Mouse (Mus musculus) R1 (cell line): ENCODE results near the gene Wwc2.

ENCODE experiments used
- DNase-seq: peaks from one replicate; pipeline ENCODE4 v3.0.0-alpha.2; 2018; ENCODE audit warnings: low read depth, low spot score

Gene Wwc2

DNA sequence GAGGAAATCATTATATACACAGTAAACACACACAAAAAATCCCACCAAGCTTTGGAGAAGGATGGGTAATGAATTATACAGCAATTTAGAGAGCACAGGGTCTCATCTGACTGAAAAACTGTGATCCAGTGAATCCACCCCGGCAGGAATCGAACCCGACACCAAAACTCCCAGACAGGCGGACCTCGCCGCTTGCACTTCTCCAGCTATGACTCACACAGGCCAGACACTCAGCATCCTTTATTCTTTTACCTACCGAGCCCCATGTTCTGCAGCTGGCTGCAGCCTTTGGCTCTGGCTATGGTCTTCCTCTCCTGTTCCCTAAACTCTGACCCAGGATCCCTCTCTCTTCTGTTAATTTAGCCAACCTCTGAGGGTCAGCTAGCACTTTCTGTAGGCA lies 85.5 kb downstream of the Wwc2 start:
- no peak for DNase-seq

DNA sequence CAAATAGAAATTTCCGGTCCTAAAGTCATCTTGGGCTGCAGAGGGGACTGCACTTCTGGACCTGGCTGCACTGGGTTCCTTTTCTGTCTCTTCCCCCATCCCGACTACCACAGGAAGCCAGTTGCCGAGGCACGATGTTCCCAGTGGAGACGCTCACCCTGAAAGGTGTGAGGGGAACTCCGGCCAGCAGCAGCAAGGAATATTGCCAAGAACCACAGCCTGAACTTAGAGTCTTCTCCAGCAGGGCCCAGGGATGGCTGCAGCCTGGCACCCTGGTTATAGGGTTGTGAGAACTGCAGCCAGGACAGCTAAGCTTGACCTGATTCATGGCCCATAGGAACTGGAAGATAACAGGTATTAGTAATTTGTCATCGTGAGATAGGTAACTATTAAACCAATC lies 86.7 kb downstream of the Wwc2 start:
- DNase-seq: no peak

DNA sequence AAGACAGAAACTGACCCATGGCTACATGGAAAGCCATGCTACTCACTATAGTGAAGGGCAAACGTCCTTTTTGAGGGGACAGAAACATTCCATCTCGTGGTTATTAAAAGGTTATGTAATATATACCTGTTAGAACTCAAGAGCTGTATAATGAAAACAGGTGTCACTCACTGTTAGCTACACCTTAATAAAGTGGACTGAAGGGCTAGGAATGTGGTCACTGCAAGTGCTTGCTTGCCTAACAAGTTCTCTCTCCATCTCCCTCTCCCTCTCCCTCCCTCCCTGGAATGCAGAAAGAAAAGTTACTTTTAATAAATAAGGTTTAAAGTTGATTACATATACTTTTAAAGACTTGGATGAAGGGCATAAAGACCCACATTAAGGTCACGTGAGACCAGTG lies 88.0 kb downstream of the Wwc2 start:
- DNase-seq: no peak

DNA sequence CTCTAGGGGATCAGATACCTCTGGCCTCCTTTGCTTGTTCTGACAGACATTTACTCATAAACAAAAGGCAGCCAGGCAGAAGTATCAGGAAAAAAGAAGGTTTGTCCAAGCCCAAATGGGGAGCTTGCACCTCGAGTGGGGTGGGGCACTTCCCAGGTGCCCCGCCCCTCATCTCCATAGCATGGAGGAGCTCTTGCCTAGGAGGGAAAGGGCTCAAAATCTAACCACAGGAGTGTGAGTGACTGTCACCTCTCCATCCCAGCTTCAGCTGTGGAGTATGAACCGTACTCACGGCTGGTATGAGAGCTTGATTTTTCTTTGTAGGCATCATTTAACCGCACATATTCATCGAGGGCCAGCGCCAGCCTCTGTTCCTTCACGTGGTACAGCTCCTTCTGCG lies 90.4 kb downstream of the Wwc2 start:
- no peak for DNase-seq

DNA sequence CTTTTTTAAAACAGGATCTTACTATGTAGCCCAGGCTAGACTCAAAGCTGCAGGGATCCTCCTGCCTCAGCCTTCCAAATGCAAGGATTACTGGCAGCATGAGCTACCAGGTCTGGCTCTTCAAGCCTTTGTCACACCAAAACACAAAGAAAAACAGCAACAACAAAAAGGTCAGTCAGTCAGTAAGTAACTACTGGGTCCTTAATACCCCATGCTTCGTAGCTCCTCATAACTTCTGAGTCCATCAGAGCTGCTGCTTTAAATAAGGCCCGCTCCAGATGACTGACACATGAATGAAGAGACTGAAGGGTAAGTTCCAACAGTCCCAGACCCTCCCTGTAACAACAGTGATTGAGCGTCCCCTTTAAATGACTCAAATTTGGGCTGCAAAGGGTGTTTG lies 90.8 kb downstream of the Wwc2 start:
- DNase-seq: no peak

DNA sequence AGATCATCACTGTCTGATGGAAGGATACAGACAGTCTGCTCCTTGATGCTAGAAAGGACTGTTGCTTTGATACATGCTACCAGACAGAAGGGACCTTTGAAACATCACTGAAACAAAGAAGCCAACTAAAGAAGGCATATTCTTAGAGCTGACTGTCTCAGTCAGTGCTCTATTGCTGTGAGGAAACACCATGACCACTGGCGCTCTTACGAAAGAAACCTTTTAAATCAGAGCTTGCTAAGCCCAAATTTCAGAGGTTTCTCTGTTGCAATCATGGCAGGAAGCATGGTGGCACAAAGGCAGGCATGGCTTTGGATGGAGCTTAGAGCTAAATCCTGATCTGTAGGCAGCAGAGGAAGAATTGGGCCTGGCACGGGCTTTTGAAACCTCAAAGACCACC lies 98.3 kb downstream of the Wwc2 start:
- no peak for DNase-seq

DNA sequence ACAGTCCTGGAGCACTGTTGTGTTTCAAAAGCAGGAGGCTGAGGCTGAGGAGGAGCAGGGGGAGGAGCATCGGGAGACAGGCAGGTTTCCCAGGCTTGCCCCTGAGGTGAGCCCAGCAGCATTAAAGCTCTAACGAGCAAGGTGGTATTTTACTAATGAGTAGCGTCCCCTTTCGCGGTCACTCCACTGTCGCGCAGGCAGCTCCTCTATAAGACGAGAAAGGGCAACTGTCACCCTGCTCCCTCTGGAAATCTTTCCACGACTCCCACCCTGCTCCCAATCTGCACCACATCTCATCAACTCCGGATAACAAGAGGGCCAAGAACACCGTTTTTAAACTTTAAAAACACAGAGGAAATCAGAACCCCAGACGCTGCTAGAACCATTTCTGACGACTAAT lies 99.1 kb downstream of the Wwc2 start:
- DNase-seq: no peak

DNA sequence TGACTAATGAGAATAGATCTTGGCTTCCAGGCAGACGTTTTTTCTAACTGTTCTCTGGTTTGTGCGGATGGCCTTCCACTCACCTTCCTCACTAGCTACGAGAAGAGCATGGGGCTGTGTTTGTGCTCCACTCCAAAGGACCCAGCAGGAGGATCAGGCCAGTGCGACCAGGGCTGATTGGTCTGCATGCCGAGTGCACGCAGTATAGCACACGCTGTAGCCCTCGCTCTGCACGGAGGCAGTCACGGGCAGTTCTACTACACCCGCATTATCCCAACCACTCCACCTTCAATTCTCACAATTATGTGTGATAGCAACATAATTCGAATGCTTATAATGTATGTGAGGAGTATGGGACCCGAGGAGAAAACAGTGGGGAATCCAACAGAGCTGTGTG lies 99.9 kb downstream of the Wwc2 start:
- DNase-seq: no peak

DNA sequence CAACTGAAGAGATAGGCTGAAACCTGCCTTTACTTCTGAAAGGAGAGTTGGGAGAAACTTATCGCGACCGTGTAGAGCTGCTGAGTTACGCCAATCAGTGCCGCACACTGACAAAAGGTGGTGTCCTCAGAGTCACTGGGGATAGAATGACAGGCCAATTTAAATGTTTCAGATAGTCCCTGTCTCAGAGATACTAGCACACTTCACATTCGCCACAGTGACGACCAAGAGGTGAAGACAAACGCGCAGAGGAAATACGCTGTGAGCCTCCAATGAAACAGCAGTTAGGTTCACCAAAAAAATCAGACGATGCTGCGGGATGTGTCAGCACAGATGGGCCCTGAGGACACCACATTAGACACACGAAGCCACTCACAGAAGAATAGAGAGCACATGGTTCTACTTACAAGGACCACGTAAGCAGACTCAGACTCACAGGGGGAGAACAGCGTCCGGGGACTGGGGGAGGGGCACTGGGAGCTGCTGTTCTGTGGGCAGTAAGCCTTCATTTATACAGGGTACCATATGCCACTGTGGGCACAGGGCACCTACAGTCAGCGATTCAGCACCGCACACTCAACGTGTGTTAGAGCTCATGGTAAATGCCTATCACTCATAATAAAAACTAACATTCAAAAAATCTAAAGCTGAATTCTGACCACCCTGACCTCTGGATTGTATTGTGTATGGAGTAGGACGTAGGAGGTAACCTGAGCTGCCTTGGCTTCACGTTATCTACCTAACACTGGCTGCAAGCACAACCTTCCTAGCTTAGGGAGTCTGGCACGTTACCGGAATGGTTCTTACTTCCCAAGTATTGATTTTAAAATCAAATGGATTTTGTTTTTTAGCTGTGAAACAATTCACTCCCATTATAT lies 100.5 kb downstream of the Wwc2 start:
- no peak for DNase-seq

DNA sequence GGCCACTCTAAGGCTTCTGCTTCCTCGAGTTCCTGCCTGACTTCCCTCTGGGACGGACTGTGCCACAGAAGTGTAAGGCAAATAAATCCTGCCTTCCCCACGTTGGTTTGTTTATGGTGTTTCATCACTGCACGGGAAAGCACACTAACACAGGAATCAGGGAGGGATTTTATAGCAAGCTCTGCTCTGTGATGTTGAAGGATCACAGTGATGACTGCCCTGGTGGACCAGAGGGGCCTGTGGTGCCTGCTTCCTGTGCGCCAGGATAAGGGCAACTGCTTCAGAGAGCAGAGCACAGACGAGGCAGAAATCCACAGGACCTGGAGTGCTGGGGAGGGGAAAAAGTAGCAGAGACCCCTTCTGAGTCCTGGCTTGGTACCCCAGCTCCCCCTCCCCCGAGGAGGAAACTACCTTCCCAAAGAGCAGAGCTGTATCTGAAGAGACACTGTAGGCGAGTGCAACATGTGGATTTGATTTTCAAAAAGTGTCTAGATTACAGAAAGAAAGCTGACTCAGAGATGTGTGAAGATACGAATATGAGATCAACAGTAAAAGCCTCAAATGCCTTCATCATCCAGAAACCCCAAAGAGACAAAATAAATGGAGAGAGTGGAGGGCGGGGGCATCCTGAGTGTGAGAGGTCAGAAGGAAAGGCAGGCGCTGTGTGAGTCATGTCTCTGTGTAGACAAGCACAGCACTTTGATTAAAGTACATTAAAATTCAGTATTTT lies 101.7 kb downstream of the Wwc2 start:
- no peak for DNase-seq

DNA sequence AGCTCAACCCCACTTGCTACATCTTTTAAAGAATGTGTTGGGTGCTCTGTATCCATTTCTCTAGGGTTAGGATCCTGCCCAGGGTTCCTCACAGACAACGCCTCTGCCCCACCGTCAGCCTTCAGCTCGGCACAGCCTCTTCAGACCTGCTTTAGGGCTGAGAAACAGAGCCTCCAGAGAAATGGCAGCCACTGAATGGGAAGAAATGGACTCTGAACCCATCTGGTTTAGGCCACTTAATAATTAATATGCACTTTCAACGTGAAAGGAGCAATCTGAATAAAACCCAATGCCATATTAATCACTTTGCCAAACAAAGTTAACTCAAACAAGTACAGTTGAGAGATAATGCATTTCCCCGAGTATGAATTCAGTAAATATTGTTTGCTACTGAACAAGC lies 106.4 kb downstream of the Wwc2 start:
- DNase-seq: no peak

DNA sequence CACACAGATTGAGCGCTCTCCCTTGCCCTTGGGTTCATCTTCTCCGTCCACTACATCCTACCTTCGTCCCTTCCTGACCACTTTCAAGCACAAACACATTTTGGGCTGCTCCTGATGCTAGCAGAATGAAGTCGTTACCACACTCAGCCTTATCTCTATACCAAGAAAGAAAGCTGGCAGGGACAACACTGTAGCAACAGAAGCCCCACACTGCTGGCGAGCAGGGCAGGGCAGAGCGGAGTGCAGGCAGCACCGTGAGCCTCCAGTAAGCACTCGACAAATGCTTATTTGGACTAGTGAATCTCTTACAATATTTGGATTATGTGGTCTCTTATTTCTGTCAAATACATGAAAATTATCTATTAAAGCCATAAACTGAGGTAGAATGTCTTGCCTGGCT lies 107.0 kb downstream of the Wwc2 start:
- no peak for DNase-seq

DNA sequence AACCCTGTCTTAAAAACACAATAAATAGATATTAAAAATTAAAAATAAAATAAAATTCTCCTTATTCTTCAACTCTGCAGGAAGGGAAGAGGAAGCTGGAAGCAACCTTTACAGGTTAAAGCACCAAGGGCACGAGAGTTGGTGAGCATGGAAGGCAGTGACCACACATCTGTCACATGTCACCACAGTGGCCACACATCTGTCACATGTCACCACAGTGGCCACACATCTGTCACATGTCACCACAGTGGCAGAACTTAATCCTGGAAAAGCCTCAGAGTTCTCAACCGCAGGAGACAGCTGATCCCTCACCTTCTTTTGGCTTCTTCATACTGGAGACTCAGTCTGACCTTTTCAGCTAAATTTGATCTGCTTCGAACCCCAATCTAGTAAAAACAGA lies 112.2 kb downstream of the Wwc2 start:
- DNase-seq: no peak

DNA sequence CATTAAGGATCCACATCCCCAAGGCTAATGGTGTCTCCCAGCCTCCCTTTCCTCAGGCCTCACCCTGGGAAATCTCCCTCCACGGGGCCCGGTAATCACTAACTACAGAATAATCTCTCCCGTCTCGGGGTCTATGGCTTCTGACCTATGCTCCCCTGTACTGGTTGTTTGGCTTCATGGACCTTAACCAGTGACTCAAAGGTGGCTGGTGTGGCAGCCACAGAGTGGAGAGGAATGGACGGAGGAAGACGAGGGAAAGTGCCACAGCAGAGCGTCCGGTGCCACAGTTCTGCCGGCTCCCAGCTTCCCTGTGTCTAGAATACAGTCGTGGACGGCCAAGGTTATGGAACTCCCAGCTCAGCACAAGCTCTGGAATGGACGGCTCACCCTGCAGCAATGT lies 114.9 kb downstream of the Wwc2 start:
- DNase-seq: no peak

DNA sequence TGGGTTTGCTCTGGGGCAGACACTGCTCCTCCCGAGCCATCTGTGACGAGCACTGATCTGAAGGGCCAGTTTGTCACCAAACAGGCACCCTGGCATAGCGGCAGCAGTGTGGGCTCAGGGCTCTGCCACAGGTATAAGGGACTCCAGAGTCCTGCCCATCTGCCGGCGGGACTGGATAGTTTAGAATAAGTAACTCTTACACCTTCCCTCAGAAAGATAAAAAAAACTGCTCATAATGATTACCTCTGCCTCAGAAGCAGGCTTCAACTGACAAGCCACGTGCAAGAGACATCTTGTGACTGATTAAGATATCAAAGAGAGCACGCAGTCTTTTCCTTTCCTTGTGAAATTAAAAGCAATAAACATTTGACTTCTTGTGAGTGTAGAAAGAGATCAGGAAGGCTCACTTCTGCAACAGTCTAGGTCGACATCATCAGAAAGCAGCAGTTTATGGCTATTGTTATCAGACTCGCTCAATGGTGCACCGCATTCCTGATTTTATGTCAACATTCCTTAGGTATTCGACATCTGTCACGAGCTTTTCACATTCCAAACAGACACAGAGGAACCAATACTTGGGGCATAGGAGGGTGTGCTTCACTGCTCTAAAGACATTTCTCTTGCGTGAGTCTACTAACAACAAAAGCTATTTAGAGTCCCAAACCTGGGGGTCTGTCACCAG lies 116.1 kb downstream of the Wwc2 start:
- DNase-seq: peak; percentile 58

DNA sequence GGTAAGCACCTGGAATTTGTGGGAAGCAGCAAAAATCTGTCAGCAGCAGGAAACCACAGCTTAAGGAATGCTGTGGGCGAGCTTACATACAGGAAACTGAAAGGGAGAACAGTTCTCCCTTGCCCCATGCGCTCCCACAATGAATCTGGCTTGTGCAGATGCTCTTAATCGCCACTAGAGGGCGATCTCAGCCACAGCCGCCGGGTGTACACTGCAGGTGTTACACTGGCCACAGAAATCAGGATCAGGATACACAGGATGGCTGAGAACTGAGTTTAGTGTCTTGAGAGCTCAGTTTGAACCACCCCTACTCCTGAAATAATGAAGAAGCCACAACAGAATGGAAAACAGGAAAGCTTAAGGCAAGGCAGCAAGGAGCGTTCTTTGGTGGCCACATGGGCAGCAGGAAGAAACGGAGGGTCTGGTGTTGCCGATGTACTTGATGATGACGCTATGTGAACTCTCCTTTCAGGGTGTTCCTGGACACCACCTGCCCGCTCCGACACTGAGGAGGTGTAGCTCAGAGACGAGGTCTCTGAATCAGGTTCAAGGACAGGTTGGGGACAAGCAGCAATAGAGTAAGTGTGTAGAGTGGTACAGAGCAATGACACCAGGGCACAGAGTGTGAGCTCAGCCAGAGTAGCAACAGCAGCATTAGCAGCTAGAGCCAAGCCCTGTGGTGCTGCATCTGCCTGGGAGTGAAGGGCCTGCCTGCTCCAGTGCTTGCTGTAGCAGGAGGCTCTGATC lies 118.2 kb downstream of the Wwc2 start:
- DNase-seq: peak; percentile 74

DNA sequence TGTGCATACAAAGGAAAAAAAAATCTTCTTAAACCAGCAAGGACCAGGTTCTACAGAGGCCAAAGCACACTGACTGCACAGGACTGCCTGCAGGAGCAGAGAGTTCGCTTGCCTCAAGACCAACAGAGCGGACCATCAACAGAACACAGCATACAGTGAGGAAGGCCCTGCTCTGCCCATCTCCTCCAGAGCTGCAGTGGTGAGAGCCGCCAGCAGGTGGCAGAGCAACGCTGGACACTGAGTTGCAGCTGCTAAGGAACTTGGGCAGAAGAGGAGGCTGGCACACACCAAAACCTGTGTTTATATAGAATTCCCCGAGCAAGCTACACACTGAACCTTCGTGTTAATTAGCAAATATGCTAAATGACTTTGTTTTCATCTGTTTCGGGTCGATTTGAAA lies 123.7 kb downstream of the Wwc2 start:
- DNase-seq: peak; percentile 64

DNA sequence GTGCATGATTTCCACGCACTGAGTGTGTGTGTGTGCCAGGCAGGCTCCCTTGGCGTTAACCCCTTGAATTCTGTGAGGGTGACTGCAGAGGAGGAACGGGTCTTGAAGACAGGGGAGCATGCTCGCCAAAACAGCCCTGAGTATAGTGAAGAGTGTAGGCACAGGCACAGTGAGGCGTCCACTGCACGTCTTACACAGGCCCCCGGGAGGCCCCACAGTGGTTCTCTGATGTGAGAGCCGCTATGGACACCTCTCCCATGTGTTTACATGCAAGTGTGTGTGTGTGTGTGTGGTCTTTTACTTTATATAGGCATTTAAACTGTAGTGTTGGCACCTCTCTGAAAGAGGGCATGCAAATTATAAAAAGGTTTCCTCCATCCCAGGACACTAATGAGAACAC lies 124.2 kb downstream of the Wwc2 start:
- DNase-seq: no peak

DNA sequence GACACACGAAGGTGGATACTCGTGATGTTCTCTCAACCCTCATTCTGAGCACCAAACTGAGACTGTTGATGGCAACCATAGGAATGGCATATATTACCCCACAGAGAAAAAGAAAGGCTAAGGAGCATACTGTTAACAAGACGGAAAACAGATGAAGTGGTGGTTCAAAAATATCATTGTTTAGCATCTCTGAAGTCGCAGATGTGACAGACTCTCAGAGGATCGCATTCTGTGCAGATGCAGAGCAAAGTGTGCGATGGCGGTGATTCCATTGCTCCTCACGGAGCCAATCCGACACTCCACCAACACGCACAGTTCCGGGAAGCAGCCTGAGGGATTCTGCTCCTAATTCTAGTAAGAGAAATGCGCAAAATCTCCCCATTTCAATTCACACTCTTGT lies 131.5 kb downstream of the Wwc2 start:
- no peak for DNase-seq

DNA sequence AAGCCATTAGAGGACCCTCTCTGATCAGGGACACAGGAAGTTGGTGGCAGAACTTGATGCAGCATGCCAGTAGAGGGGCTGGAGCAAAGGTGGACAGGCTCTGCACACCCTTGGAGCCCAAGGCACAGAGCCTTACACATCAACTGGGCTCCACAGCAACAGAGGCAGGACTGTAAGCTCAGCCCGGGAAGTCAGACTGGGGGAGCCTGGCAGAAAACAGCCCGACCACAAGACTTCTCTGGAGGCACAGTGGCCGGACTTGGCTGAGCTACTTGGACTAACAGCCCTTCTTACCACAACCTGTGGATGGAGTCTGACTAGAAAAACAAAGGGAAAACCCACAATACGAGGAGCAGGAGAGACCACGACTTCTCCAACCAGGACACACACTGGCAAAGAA lies 137.4 kb downstream of the Wwc2 start:
- DNase-seq: no peak

DNA sequence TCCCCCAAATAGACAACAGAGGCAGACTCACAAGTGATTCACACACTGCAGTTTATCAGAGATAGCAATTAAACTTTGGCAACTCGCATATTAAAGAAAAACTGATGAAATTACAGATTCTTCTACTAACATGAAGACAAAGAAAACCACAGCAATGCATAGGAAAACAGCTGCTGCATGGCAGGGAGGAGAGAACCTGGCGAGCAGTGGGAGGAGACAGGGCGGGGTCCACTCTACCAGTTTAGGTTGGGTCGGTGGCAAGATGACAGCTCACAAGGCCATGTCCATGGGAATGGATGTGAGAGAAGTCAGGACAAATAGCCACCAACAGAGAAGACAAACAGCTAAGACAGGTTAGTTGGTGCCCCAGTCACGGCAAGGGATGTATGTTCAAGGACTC lies 138.0 kb downstream of the Wwc2 start:
- DNase-seq: no peak
